Mouse (Mus musculus) liver, embryonic 14.5 days (tissue): Measurements from ENCODE around the gene Errfi1.

Experiments used
- CTCF ChIP-seq: IDR thresholded peaks from 2 replicates; pipeline ENCODE4 v1.5.1; 2016; ENCODE audit warnings: antibody characterized with exemption, low read depth, control low read depth
- EP300 ChIP-seq: IDR thresholded peaks from 2 replicates; pipeline ENCODE4 v1.6.1; 2016; ENCODE audit warnings: antibody characterized with exemption, low read depth

GRCm38 (mm10) chr4:150819126-150819910 is 34.4 kb upstream of the Errfi1 start:
- TF ChIP-seq EP300 = no peak
- TF ChIP-seq CTCF = no peak
